Mouse (Mus musculus): ENCODE measurements around the gene Nipa1. TPM values are rescaled to one million over a fixed set of nuclear protein-coding genes. Genes with fewer than 3 reads are reported as not detected.
"Not testable (repeated sequence)": the region's sequence is repeated elsewhere in the genome, so short reads cannot be mapped to it uniquely, and the experiment has no call there.

Nipa1 gene
- polyA plus RNA-seq, 1 experiment from 2014 or later, result 31.8 TPM

GRCm38 (mm10) chr7:56023586-56023985, 3.8 kb upstream of the Nipa1 start:
- Histone ChIP-seq H3K9ac (replicated peaks) (no peak overlapping the region), H3K4me2 (no peak overlapping the region), H3K36me3 (no peaks in the 10 kb centered on the region), H3K4me1 (peaks cover 6% of the 10 kb centered on the region), H3K27ac (replicated peaks) (no peak overlapping the region), H3K27me3 (replicated peaks) (no peaks in the 10 kb centered on the region), H3K9me3 (replicated peaks) (no peaks in the 10 kb centered on the region), H3K4me3 (replicated peaks) (no peak overlapping the region)
- WGBS, result 88% methylated on average over 3 of the region's 3 CpGs
- no peak for ATAC-seq (ENCODE audit: low FRiP score)

GRCm38 (mm10) chr7:56018972-56019929, 503 bp downstream of the Nipa1 start:
- peak; percentile 94 for ATAC-seq (ENCODE audit: low FRiP score)
- WGBS, result under 1% methylated on average over 68 of the region's 71 CpGs
- no peaks in the 10 kb centered on the region for H3K27me3 ChIP-seq (replicated peaks)

GRCm38 (mm10) chr7:56018446-56018971, 1.2 kb downstream of the Nipa1 start:
- Histone ChIP-seq H3K36me3 (peaks cover 7% of the 10 kb centered on the region; the same call in 1 of the 2 replicates), H3K9ac (replicated peaks) (peak overlapping the region; percentile 81), H3K4me3 (replicated peaks) (peak overlapping the region; percentile 87), H3K27me3 (replicated peaks) (no peaks in the 10 kb centered on the region), H3K27ac (replicated peaks) (peak overlapping the region; percentile 85; the same call in 1 of the 2 replicates), H3K4me1 (peaks cover 15% of the 10 kb centered on the region), H3K9me3 (replicated peaks) (no peaks in the 10 kb centered on the region), H3K4me2 (peak overlapping the region; percentile 76)
- WGBS, result 61% methylated on average over 7 of the region's 7 CpGs
- peak; percentile 32; the same call in 1 of the 2 replicates for ATAC-seq (ENCODE audit: low FRiP score)

More at GRCm38 (mm10) chr7:56018972-56019929, 503 bp downstream of the Nipa1 start:
- Histone ChIP-seq H3K4me1 (peaks cover 15% of the 10 kb centered on the region), H3K4me2 (peak overlapping the region; percentile 76), H3K27ac (replicated peaks) (peak overlapping the region; percentile 85), H3K9ac (replicated peaks) (peak overlapping the region; percentile 81), H3K4me3 (replicated peaks) (peak overlapping the region; percentile 87), H3K9me3 (replicated peaks) (no peaks in the 10 kb centered on the region), H3K36me3 (peaks cover 7% of the 10 kb centered on the region; the same call in 1 of the 2 replicates)

DNA sequence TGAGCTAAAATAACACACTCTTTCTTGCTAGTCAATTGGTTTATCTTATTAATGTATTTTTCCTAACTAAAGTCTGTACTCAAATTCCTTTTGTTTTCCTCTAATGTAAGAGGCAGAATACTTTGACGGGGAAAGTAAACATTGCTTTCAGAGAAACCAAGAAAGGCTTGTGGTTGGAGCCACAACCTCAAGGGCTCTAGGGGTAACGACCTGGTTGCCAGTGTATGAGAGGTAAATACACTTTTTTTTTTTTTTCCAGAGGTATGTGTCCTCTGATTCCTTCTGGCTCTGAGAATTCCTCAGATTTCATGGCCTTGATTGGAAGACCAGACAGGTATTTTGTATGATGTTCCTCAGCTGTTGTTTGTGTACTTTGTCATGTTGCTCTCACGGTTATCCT, 2.0 kb downstream of the Nipa1 start:
- Histone ChIP-seq H3K9me3 (replicated peaks) (no peaks in the 10 kb centered on the region), H3K27ac (replicated peaks) (no peak overlapping the region), H3K36me3 (peaks cover 7% of the 10 kb centered on the region; the same call in 1 of the 2 replicates), H3K4me2 (peak overlapping the region; percentile 76), H3K4me1 (peaks cover 15% of the 10 kb centered on the region), H3K4me3 (replicated peaks) (no peak overlapping the region), H3K9ac (replicated peaks) (no peak overlapping the region), H3K27me3 (replicated peaks) (no peaks in the 10 kb centered on the region)
- ATAC-seq (ENCODE audit: low FRiP score), result no peak
- WGBS, result 83% methylated on average over 3 of the region's 3 CpGs

DNA sequence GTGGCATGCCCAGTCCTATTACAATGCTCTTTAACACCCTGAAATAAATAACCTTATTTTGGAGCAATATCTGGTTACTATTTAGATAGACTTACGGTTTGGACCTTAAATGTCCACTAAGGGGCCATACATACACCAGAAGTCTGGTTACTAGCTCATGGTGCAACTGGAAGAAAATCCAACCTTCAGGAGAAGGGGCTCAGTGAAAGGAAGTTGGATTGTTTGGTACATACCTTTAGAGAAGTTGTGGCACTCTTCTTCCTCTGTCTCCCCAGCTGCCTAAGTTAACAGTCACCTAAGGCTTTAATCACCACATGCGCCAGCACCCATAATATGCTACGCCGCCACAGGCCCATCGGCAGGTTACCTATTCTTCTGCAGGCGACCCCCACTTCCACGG, 3.9 kb downstream of the Nipa1 start:
- no peak for ATAC-seq (ENCODE audit: low FRiP score)
- no peaks in the 10 kb centered on the region for H3K9me3 ChIP-seq (replicated peaks)
- H3K9ac ChIP-seq (replicated peaks), result no peak overlapping the region
- no peaks in the 10 kb centered on the region for H3K27me3 ChIP-seq (replicated peaks)
- no peak overlapping the region for H3K4me2 ChIP-seq
- H3K36me3 ChIP-seq, result peaks cover 7% of the 10 kb centered on the region; the same call in 1 of the 2 replicates
- no peak overlapping the region for H3K4me3 ChIP-seq (replicated peaks)
- peaks cover 15% of the 10 kb centered on the region for H3K4me1 ChIP-seq
- no peak overlapping the region for H3K27ac ChIP-seq (replicated peaks)
- 94% methylated on average over 7 of the region's 7 CpGs for WGBS

DNA sequence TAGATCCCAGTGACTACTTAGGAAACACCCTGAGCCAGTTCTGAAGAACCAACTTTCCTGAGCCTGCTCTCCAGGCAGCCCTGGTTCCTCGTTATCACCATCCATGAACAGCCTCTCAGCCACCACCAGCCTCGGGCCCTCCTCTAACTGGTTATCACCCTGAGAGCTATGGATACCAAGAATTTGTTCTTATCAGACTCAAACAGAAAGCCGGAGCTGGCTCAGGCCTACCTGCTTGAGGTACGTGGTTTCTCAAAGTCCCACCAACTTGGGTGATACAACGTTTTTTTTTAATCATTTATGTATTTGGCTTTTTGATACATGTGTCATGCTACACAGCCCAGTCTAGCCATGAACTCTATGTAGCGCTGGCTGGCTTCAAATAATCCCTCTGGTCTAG, 4.6 kb downstream of the Nipa1 start:
- no peaks in the 10 kb centered on the region for H3K27me3 ChIP-seq (replicated peaks)
- H3K9me3 ChIP-seq (replicated peaks), result no peaks in the 10 kb centered on the region
- peaks cover 15% of the 10 kb centered on the region for H3K4me1 ChIP-seq
- H3K9ac ChIP-seq (replicated peaks), result no peak overlapping the region
- H3K27ac ChIP-seq (replicated peaks), result no peak overlapping the region
- H3K4me2 ChIP-seq, result no peak overlapping the region
- no peak overlapping the region for H3K4me3 ChIP-seq (replicated peaks)
- no peak for ATAC-seq (ENCODE audit: low FRiP score)
- H3K36me3 ChIP-seq, result peaks cover 7% of the 10 kb centered on the region; the same call in 1 of the 2 replicates
- 94% methylated on average over 6 of the region's 6 CpGs for WGBS

- H3K36me3 ChIP-seq; H3K9me3 ChIP-seq (replicated peaks); H3K9ac ChIP-seq (replicated peaks); H3K4me3 ChIP-seq (replicated peaks); H3K27ac ChIP-seq (replicated peaks); H3K27me3 ChIP-seq (replicated peaks); H3K4me2 ChIP-seq; ATAC-seq (ENCODE audit: low FRiP score): not testable (repeated sequence)
- H3K4me1 ChIP-seq, result peaks cover 10% of the 10 kb centered on the region
- WGBS, result 90% methylated on average over 9 of the region's 18 CpGs
Observed at GRCm38 (mm10) chr7:56014002-56014702, 5.6 kb downstream of the Nipa1 start.

DNA sequence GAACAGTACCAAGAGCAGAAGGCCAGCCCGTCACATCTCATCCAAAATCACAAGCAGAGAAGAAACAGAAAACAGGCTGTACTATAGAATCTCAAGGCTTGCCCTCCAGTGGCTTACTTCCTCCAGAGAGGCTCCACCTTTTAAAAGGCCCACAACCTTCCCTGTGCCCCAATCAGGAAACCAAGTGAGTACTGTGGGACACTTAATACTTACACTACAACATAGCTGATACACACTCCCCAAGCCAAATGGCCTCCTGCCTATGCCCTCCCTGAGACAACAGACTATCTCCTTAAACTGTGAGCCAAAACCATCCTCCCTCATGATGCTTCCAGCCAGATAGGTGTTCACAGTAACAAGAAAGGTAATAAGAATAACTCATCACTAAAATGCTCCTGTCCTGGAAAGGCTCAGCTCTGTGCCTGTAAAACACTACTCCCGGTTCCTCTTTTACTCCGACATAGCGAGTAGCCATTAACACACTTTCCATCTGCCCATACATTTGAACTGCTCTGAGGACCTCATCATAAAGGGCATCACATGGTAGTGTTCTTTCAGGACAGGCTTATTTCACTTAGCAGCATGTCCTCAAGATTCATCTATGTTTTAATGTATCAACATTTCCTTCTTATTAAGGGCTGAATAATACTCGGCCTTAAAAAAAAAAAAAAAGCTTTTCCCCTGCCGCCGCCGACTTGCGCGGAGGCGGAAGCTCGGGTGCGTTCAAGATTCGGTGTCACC, 6.3 kb downstream of the Nipa1 start:
- ATAC-seq (ENCODE audit: low FRiP score), result no peak
- 96% methylated on average over 14 of the region's 14 CpGs for WGBS
- Histone ChIP-seq H3K27ac (replicated peaks) (no peak overlapping the region), H3K9me3 (replicated peaks) (no peaks in the 10 kb centered on the region), H3K4me2 (no peak overlapping the region), H3K36me3 (peaks cover 7% of the 10 kb centered on the region; the same call in 1 of the 2 replicates), H3K9ac (replicated peaks) (no peak overlapping the region), H3K4me1 (peaks cover 7% of the 10 kb centered on the region), H3K27me3 (replicated peaks) (no peaks in the 10 kb centered on the region), H3K4me3 (replicated peaks) (no peak overlapping the region)

- Histone ChIP-seq H3K27me3 (replicated peaks) (no peaks in the 10 kb centered on the region), H3K27ac (replicated peaks) (no peak overlapping the region), H3K4me3 (replicated peaks) (no peak overlapping the region), H3K36me3 (peaks cover 7% of the 10 kb centered on the region; the same call in 1 of the 2 replicates), H3K4me1 (no peaks in the 10 kb centered on the region), H3K4me2 (no peak overlapping the region), H3K9ac (replicated peaks) (no peak overlapping the region), H3K9me3 (replicated peaks) (no peaks in the 10 kb centered on the region)
- no peak for ATAC-seq (ENCODE audit: low FRiP score)
Observed at GRCm38 (mm10) chr7:56011018-56011333, 8.8 kb downstream of the Nipa1 start.

DNA sequence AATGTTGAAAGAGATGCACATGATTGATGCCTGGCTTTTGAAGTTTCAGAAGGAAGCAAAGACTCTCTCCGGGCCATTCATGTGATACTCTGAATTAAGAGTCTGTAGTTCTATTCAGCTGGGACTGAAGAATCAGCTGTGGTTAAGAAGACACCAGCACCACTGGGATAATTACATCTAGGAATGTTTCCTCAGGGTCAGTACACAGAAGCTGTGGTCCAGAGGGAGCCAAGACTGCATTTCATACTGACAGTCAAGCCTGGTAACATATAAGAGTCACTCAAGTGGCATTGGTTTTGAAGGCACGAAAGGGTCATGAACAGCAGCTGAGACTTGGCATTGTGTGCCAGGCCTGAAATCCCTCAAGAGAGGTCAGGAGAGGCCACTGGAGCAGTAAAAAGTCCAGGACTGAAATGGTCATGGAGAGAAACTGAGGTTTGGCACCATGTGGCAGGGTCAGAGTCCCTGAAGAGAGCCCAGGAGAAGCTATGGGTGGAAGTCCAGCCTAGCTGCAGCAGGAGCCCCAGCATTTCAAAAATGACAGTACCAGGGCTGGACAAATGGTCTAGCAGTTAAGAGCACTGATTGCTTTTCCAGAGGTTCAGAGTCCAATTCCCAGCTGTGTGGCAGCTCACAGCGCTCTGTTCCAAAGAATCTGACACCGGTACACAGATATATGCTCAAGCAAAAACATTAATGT, 9.3 kb downstream of the Nipa1 start:
- no peaks in the 10 kb centered on the region for H3K4me1 ChIP-seq
- ATAC-seq (ENCODE audit: low FRiP score), result no peak
- H3K4me3 ChIP-seq (replicated peaks), result no peak overlapping the region
- WGBS, result 80% methylated on average over 4 of the region's 4 CpGs
- no peaks in the 10 kb centered on the region for H3K27me3 ChIP-seq (replicated peaks)
- H3K4me2 ChIP-seq, result no peak overlapping the region
- H3K9ac ChIP-seq (replicated peaks), result no peak overlapping the region
- H3K9me3 ChIP-seq (replicated peaks), result no peaks in the 10 kb centered on the region
- H3K27ac ChIP-seq (replicated peaks), result no peak overlapping the region
- H3K36me3 ChIP-seq, result peaks cover 7% of the 10 kb centered on the region; the same call in 1 of the 2 replicates

GRCm38 (mm10) chr7:55998997-55999396, 20.8 kb downstream of the Nipa1 start:
- Histone ChIP-seq H3K4me1 (peaks cover 9% of the 10 kb centered on the region; the same call in 1 of the 2 replicates), H3K4me3 (replicated peaks) (no peak overlapping the region), H3K27me3 (replicated peaks) (no peaks in the 10 kb centered on the region), H3K9ac (replicated peaks) (no peak overlapping the region), H3K27ac (replicated peaks) (no peak overlapping the region), H3K4me2 (no peak overlapping the region), H3K36me3 (no peaks in the 10 kb centered on the region), H3K9me3 (replicated peaks) (no peaks in the 10 kb centered on the region)
- WGBS, result 5% methylated on average over 2 of the region's 4 CpGs
- no peak for ATAC-seq (ENCODE audit: low FRiP score)
